Mouse (Mus musculus) frontal cortex, postnatal 25 days (tissue): ENCODE results near the gene Hddc3.

ENCODE experiments used
- DNase-seq, 2 experiments: peaks; one replicate each; pipeline ENCODE4 v3.0.0; 2022; ENCODE audit warnings: low spot score in 2 of 2

The Hddc3 gene

DNA sequence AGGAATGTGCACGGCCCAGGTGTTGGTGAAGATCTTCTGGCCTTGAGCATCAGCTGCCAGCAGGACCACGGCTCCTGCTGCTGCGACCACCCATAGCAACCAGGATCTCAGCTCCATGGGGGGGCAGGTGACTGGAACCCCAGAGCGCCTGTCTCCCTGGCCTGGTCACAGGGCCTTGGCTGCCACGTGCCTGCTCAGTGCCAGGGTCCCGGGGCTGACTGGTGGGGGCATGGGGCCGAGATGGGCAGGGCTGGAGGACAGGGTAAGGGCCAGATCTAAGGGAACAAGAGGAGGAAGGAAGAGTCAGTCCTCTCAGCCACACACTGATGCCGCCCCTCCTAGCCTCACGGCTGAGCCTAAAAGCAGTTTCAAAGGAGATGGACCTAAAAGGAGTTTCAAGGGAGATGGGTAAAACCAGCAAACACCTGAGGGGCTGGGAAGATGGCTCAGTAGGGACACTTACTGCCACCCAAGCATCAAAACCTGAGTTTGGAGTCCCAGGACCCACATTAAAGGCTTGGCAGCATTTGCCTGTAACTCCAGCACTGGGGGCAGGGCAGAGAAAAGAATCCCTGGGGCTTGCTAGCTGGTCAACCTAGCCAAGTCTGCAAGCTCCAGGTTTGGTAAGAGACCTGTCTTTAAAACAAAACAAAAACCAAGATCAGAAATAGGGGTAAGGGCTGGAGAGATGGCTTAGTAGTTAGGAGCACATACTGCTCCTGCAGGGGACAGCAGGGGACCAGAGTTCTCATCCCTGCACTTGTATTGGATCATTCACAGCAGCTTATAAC lies 55.9 kb downstream of the Hddc3 start:
- DNase-seq = no peak

GRCm38 (mm10) chr7:80400099-80400498 lies 57.2 kb downstream of the Hddc3 start:
- no peak for DNase-seq
